Mouse (Mus musculus) ovary, postnatal 14 days (tissue): ENCODE measurements around the gene Pcdh15.
A peak's percentile ranks its signal among the peaks of the same experiment; 100 is the strongest.

Experiments used
- DNase-seq: peaks from one replicate; pipeline ENCODE4 v3.0.0; 2022; ENCODE audit warnings: low spot score

Pcdh15 gene

DNA sequence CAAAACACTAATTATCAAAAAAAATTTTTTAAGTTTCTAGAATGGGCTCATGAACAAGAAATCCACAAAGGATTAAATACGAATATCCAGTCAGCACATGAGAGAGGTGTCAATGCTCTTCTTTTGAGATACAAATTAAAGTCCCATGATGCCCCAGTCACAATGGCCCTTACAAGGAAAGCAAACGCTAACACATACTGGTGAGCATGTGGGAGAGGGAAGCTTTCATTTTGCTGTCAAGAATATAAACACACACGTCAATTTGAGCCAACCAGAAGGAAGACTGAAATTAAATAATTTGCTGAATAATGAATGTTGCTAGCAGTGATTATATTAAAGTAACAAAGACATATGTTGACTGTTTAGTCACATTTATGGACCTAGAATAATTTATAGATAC, 1470.5 kb downstream of the Pcdh15 start:
- no peak for DNase-seq

DNA sequence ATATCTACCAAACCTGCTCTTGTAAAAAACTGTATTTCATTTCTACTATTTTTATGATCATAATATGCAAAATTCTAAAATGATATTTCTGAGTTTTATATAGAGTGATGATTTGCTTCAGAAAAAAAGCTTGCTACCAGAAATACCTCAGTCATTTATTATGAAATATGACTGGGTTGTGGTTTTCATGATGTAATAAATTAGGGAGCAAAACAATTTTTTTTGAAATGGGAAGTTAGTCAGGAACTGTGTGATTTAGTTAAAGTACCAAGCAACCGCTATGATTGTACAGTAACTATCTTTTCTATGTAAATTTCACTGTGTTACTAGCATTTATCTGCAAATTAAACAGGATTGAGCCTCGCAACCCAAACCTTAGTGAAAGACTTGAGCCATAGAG, 1480.8 kb downstream of the Pcdh15 start:
- no peak for DNase-seq

DNA sequence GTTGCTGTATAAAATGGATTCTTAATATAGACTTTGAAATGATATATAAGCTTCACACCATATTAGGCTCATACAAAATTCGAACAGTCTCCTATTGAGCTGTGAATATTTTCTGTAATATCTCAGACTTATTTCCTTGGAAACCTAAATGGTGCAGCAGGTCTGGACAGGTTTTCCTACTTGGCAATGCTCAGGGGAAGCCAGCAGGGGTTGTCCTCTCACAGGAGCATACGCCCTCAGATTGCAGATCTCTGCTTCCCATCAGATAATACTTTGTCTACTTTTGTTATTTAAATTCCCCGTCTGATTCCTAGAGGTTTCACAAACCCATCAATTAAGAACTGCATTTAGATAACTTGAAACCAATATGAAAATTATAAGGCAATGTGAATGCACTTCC, 1492.7 kb downstream of the Pcdh15 start:
- DNase-seq = no peak

GRCm38 (mm10) chr10:74607683-74608082, 1508.5 kb downstream of the Pcdh15 start:
- no peak for DNase-seq

DNA sequence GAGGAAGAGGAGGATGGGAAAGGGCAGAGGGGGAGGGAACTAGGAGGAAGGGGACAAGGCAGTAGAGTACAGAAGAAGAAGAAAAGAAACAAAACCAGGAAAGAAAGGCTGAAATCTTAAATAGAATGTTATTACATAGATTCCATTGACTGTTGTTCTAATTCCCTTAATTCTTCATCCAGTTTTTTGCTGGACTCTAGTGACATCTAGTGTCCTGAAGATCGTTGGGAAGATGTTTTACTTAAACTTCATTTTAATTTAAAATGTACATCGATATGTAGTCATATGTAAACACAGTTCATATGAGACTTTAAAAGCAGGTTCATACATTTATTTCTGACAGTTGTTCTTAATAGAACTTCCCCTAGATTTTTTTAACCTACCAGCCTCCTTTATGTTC, 1522.7 kb downstream of the Pcdh15 start:
- no peak for DNase-seq

GRCm38 (mm10) chr10:74625715-74626114, 1526.6 kb downstream of the Pcdh15 start:
- no peak for DNase-seq

DNA sequence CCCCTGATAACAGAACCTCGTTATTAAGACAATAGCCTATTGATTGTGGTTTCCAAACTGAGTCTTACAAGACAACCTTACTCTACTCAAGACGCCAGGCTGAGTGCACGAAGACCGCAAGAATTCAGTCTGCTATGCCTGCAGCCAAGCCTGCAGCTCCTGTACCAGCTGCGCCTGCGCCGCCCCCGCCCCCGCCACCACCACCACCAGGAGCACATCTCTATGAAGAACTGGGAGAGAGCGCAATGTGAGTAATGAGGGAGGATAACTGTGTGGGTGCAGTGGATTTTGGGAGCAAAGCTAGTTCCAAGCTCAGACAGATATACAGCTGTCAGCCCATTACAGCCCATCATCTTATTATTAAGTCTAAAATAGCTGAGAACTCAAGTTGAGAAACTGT, 1527.5 kb downstream of the Pcdh15 start:
- no peak for DNase-seq

- no peak for DNase-seq
Measured at GRCm38 (mm10) chr10:74631314-74631713, 1532.2 kb downstream of the Pcdh15 start.

- DNase-seq = no peak
Measured at GRCm38 (mm10) chr10:74637040-74637439, 1537.9 kb downstream of the Pcdh15 start.

GRCm38 (mm10) chr10:74642125-74642524, 1543.0 kb downstream of the Pcdh15 start:
- peak; percentile 6 for DNase-seq

DNA sequence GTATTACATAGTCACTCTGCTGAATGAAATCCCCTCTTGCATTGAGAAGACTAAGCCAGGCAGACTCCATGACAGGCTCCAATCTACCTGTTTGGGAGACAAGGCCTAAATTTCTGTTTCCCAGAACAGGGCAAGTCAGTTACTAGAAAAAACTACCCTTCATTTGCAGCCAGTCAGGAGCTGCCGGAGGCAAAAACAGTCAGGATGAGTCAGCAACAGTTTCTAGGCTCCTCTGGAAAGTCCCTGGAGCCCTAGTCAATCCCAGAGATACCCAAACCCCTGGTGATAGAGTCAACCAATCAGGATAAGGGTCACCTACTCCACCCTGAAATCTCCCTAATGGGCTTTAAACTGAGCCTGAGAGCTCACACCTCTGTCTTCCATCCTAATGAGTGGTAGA, 1564.0 kb downstream of the Pcdh15 start:
- DNase-seq = no peak

DNA sequence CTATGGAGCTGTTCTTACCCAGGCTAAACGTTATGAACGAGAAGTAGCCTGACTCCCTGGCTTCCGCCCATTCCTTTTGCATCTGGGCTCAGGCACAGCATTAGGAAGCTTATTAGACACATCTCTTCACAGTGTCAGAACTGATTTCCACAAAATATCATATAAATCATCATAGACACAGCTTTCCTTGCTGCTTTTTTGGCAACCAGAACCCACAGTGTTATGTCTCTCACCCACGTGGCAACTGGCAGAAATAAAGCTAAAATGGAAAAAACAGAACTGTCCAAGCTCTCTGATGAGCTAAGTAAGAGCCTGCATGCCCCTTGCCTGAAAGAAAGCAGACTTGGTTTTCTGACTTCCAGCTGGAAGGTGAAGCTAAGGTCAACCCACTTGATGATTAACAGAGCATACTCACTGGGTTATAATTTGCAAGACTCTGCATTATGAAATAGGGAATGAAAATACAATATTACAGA, 1580.9 kb downstream of the Pcdh15 start:
- no peak for DNase-seq

DNA sequence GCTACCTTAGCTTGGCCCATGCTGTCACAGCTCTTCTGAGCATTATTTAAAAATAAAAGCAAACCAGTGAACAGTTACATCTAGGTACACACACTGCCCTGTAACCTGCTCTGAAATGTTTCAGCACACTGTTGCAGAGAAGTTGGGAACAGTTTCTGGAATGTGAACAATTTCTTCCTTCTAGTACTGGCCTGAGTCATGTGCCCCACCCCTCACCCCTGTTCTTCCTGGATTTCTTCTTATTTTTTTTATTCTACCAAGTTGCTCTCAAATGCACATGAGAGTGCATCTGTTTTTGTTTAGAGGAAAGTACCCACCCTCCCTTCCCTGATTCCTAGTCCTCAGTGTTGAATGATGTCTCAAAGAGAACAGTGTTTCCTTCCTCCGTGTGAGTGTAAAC, 1581.4 kb downstream of the Pcdh15 start:
- no peak for DNase-seq
